Mouse (Mus musculus): ENCODE measurements around the gene Usp6nl.

- no peak for TF ChIP-seq POLR2A (IDR thresholded peaks at IDR 0.05; ENCODE audit: low read depth, low read length)
- no peak for TF ChIP-seq CTCF (IDR thresholded peaks at IDR 0.05; ENCODE audit: extremely low read depth, insufficient read length, insufficient replicate concordance, low read depth, low read length)
These were observed 81.5 kb downstream of the Usp6nl start for GRCm38 (mm10) chr2:6403991-6404390.
